Mouse (Mus musculus) midbrain, embryonic 15.5 days (tissue): ENCODE data around the gene Spag9. TPM values are rescaled to one million over a fixed set of nuclear protein-coding genes. Genes with fewer than 3 reads are reported as not detected.

Source experiments
- ATAC-seq: fragments of 200-750 bp; cut with Nextera tagmentation; replicated peaks from 2 replicates; pipeline ENCODE4 v1.8.0; 2017; ENCODE audit warnings: moderate TSS enrichment
- H3K27ac ChIP-seq: fragments of 300-500 bp; sonication (generic); 2 replicates; pipeline ENCODE4 v1.5.1; 2015; ENCODE audit warnings: mild to moderate bottlenecking, inconsistent platforms
- H3K27me3 ChIP-seq: fragments of 300-500 bp; sonication (generic); replicated peaks from 2 replicates; pipeline ENCODE4 v1.6.1; 2015; ENCODE audit warnings: inconsistent platforms
- H3K36me3 ChIP-seq: fragments of 300-500 bp; sonication (generic); replicated peaks from 2 replicates; pipeline ENCODE4 v1.6.1; 2015; ENCODE audit warnings: inconsistent platforms
- H3K4me1 ChIP-seq: fragments of 300-500 bp; sonication (generic); 2 replicates; pipeline ENCODE4 v1.6.1; 2015; ENCODE audit warnings: inconsistent platforms
- H3K4me2 ChIP-seq: fragments of 300-500 bp; sonication (generic); 2 replicates; pipeline ENCODE4 v1.6.1; 2015; ENCODE audit warnings: inconsistent platforms, mild to moderate bottlenecking, moderate library complexity
- H3K4me3 ChIP-seq: fragments of 300-500 bp; sonication (generic); 2 replicates; pipeline ENCODE4 v1.5.1; 2015; ENCODE audit warnings: mild to moderate bottlenecking, inconsistent platforms
- H3K9ac ChIP-seq: fragments of 300-500 bp; sonication (generic); 2 replicates; pipeline ENCODE4 v1.6.1; 2015; ENCODE audit warnings: mild to moderate bottlenecking, inconsistent platforms
- H3K9me3 ChIP-seq: fragments of 300-500 bp; sonication (generic); 2 replicates; pipeline ENCODE4 v1.6.1; 2016; ENCODE audit warnings: inconsistent platforms
- WGBS: fragments of 180-500 bp; shearing (Covaris S2); methylation state at CpG from one replicate; pipeline ENCODE4 v1.1.7; 2015; ENCODE audit warnings: mixed read lengths; 5-methylcytosine and 5-hydroxymethylcytosine counted together
- polyA plus RNA-seq: library from polyadenylated mRNA; unstranded; fragments of >200 nt; fragmentation: Nextera tagmentation; extraction: Ambion mirVana; gene quantifications from 2 replicates; pipeline ENCODE4 v1.2.1, GENCODE M21; 2015

Gene Spag9
- polyA plus RNA-seq, 1 experiment from 2014 or later: 88.9 TPM

DNA sequence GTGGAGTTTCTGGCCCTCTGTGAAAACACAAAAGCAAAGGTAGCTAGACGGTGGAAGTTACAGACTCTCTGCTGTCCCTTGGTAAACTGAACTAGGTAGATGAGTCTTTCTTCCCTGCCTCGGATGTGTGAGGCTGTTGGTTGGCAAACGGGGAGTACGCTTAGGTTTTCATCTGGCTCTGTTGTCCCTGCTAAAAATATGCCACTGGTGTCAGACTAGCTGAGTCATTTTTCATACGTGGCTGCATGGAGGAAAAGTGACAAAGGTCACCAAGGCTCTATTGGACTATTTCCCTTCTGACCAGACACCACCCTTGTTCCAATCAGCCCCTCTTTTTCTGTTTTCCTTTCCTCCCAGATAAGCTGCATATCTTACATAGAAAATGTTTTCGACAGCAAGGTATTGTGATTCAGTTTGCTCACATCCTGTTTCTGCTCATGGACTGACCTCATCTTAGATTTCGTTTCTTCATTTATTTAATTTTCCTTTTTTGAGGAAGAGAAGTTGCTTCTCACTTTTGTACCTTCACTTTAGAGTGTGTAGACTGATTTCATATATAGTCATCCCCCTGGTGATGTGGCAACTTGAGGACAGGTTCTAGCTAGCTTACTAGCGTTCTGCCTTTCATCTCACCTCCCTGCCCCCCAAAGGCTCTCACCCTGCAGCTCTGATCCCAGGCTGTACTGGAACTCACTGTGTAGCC, 8.1 kb upstream of the Spag9 start:
- H3K27me3 ChIP-seq: no peaks in the 10 kb centered on the region
- 71% methylated on average over 8 of the region's 8 CpGs for WGBS
- ATAC-seq: no peak
- no peak overlapping the region for H3K9ac ChIP-seq
- no peaks in the 10 kb centered on the region for H3K9me3 ChIP-seq
- H3K27ac ChIP-seq: no peak overlapping the region
- H3K4me3 ChIP-seq: no peak overlapping the region
- H3K36me3 ChIP-seq: no peaks in the 10 kb centered on the region
- no peak overlapping the region for H3K4me2 ChIP-seq
- H3K4me1 ChIP-seq: no peaks in the 10 kb centered on the region

DNA sequence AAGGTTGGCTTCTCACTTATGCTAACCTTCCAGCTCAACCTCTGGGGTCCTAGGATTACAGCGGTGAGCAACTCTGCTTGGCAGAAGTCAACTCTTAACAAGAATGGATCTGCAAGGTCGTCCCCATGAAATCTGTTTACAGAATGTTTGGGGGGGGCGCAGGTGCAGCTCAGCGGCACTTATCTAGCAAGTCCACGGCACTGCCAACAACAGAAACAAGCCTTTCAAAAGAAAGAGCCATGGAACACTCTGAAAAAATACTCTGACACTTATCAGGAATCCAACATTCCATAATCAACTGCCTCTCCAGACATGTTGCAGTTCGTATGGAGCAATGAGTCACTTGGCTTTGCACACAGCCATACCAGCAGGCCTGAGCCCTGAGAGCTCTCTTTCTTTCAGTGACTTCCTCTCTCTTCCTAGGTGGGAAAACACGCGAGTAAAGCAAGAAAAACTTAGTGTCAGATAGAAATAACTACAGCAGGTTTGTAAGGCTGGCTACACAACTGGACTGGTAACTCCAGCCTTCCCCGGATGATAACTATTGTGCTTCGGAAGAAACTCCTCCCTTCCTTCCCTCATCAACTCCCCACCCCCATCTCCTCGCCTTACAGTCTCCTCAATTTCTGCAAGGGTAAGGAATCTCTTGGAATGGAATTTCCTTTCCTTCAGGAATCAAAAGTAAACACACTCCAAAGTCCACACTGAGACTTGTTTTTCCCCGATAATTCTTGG, 7.4 kb upstream of the Spag9 start:
- Histone ChIP-seq H3K27me3 (no peaks in the 10 kb centered on the region), H3K27ac (no peak overlapping the region), H3K4me3 (no peak overlapping the region), H3K9ac (no peak overlapping the region), H3K36me3 (no peaks in the 10 kb centered on the region), H3K9me3 (no peaks in the 10 kb centered on the region), H3K4me2 (no peak overlapping the region), H3K4me1 (no peaks in the 10 kb centered on the region)
- ATAC-seq: no peak
- 76% methylated on average over 12 of the region's 12 CpGs for WGBS

DNA sequence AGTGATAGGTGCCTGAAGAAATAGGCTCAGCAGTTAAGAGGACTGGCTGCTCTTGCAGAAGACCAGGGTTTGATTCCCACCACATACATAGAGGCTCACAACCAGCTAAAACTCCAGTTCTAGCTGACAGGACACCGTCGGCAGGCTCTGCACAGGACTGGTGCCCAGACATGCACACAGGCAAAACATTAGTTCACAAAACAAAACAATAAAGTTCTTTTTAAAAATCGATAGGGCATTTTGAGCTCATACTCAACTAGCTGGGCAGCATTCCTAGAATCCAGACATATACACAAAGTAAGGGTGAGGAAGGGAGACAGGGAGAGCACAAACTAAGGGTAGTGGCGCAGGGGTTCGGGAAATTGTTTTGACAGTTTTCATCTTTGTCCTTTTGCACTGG, 1.4 kb upstream of the Spag9 start:
- Histone ChIP-seq H3K9ac (peak overlapping the region; percentile 70), H3K4me3 (no peak overlapping the region), H3K27ac (peak overlapping the region; percentile 96; the same call in 1 of the 2 replicates)

DNA sequence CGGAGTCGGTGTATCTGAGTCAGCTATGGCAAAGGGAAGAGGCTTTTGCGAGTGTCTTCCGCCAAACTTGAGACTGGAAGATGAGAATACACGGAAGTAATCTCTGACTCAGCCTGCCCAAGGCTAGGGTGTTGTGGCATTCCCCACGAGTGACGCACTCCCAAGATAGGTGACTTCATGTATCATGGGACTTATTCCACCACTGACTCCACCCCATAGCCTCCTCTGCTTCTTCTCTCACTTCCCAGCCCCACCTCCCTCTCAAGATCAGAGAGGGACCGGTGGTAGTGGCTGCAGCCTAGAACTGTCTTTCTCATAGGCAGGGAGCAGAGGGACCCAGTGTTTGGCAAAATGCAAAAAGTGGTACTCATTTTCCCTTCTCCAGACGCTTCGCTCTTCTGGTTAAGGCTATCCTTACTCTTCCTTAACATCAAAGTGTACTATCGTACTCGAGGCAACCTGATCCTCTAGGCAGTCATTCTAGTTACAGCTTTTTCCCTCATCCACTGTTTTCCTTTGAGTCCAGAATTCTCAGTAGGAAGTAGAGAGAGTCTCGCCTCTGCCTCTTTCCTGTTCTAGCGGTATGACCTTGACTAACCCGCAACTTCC, 676 bp upstream of the Spag9 start:
- Histone ChIP-seq H3K9me3 (no peaks in the 10 kb centered on the region), H3K9ac (peak overlapping the region; percentile 70), H3K4me3 (peak overlapping the region; percentile 98), H3K27me3 (no peaks in the 10 kb centered on the region), H3K36me3 (no peaks in the 10 kb centered on the region), H3K27ac (peak overlapping the region; percentile 96), H3K4me2 (peak overlapping the region; percentile 88), H3K4me1 (peaks cover 36% of the 10 kb centered on the region)
- 9% methylated on average over 15 of the region's 15 CpGs for WGBS
- ATAC-seq: peak; percentile 53

More for the DNA sequence above, 1.4 kb upstream of the Spag9 start:
- 65% methylated on average over 5 of the region's 5 CpGs for WGBS
- Histone ChIP-seq H3K9me3 (no peaks in the 10 kb centered on the region), H3K27me3 (no peaks in the 10 kb centered on the region), H3K4me2 (peak overlapping the region; percentile 88; the same call in 1 of the 2 replicates), H3K4me1 (peaks cover 33% of the 10 kb centered on the region), H3K36me3 (no peaks in the 10 kb centered on the region)
- ATAC-seq: no peak

DNA sequence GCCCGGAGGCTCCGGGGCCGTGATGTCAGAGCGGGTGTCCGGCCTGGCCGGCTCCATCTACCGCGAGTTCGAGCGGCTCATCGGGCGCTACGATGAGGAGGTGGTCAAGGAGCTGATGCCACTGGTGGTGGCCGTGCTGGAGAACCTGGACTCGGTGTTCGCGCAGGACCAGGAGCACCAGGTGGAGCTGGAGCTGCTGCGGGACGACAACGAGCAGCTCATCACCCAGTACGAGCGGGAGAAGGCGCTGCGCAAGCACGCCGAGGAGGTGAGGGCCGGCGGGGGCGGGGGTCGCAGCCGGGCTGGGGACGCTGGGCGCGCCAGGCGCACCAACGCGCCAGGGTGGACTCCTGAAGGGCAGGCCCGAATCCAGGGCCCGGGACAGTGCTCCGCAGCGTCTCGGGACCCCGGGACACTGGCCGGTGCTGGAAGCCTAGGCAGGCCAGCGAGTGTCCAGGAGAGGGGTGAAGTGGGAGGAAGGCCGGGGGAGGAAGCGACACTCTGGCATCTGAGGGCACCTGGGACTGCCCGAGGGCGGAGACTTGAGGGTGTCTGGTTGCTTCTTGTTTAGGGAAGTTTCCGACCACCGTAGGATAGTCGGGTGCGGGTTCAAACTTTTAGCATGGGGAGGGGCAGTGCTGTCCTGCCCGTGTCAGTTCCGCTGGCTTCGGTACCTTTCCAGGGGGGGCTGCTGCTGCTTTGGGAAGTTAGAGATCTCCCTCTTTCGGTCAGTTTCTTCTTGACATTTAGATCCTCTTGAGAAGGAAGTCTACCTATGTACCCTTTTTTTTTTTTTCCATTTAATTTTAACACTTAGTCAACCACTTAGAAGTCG, 632 bp downstream of the Spag9 start:
- Histone ChIP-seq H3K27ac (peak overlapping the region; percentile 96), H3K4me1 (peaks cover 36% of the 10 kb centered on the region), H3K36me3 (no peaks in the 10 kb centered on the region), H3K9me3 (no peaks in the 10 kb centered on the region), H3K9ac (peak overlapping the region; percentile 90), H3K4me2 (peak overlapping the region; percentile 68), H3K27me3 (no peaks in the 10 kb centered on the region), H3K4me3 (peak overlapping the region; percentile 98)
- WGBS: under 1% methylated on average over 58 of the region's 58 CpGs
- ATAC-seq: peak; percentile 72

DNA sequence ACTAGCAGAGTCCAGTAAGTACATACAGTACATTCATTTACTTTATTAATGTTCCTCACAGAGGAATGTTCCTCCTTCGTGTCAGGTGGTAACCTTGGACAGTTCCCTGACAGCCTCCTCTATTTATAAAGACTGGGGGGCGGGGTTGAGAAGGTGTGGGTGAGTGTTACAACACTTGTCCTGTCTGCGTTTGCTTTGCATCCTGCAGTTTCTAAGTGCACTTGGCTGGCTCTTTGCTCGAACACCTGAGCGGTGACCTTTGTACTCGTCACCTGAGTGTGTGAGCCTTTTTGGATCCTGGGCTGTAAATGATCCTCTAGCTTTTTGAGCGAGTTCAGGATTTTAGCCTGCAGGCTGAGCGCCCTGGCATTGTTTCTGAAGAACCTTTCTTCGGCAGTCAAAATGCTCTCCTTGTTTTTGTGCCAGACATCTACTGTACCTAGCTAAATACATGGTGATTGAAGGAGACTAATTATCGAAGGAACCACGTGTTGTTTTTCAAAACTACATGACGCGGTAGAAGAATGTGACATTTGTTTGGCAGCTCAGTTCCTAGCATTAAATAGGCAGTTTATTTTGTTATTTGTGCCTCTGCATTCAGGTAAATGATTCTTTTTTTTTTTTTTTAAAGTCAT, 1.4 kb downstream of the Spag9 start:
- Histone ChIP-seq H3K27me3 (no peaks in the 10 kb centered on the region), H3K27ac (no peak overlapping the region), H3K4me3 (peak overlapping the region; percentile 98), H3K4me2 (peak overlapping the region; percentile 68), H3K4me1 (peaks cover 36% of the 10 kb centered on the region), H3K9me3 (no peaks in the 10 kb centered on the region), H3K36me3 (no peaks in the 10 kb centered on the region), H3K9ac (peak overlapping the region; percentile 90; the same call in 1 of the 2 replicates)
- 34% methylated on average over 13 of the region's 13 CpGs for WGBS
- ATAC-seq: no peak

DNA sequence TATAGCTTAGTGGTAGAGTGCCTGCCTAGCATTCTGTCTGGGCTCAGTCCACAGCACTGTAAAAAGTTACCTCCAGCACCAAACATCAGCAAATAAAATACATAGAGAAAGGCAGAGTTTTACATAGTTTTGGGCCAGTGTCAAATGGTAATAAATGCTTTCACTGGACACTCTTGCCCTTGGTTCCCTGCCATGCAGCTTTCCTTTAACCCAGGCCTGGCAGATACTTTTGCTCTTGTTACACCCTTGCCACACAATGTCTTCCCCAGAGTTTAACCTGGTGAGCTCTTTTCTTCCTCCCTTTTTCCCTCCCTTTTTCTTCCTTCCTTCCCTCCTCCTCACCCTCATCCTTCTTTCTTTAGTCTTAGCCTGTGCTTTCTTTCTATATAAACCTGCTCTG, 3.4 kb downstream of the Spag9 start:
- Histone ChIP-seq H3K9me3 (no peaks in the 10 kb centered on the region), H3K9ac (no peak overlapping the region)

DNA sequence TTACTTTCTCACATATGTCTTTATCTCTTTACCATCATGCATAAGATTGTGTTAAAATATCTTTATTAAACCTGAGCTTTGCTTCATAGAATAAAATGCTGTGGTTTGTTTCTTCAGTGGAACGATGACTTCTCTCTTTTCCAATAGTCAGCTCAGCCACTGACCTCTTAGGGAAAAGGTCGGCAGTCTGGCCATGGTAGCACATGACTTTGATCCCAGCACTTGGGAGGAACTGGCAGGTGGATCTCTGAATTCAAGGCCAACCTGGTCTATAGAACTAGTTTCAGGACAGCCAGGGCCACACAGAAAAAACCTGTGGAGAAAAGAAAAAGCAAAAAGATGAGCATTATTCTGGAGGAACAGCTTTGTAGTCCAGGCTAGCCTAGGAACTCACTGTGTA, 7.5 kb downstream of the Spag9 start:
- H3K4me2 ChIP-seq: no peak overlapping the region
- H3K9ac ChIP-seq: no peak overlapping the region
- no peak overlapping the region for H3K27ac ChIP-seq
- no peaks in the 10 kb centered on the region for H3K36me3 ChIP-seq
- no peak overlapping the region for H3K4me3 ChIP-seq
- WGBS: 98% methylated on average over 2 of the region's 2 CpGs
- no peaks in the 10 kb centered on the region for H3K9me3 ChIP-seq
- ATAC-seq: no peak
- no peaks in the 10 kb centered on the region for H3K27me3 ChIP-seq
- peaks cover 13% of the 10 kb centered on the region for H3K4me1 ChIP-seq

More for the DNA sequence above, 3.4 kb downstream of the Spag9 start:
- Histone ChIP-seq H3K4me3 (no peak overlapping the region), H3K27me3 (no peaks in the 10 kb centered on the region), H3K4me2 (no peak overlapping the region), H3K27ac (no peak overlapping the region), H3K4me1 (peaks cover 36% of the 10 kb centered on the region), H3K36me3 (no peaks in the 10 kb centered on the region)
- ATAC-seq: no peak

DNA sequence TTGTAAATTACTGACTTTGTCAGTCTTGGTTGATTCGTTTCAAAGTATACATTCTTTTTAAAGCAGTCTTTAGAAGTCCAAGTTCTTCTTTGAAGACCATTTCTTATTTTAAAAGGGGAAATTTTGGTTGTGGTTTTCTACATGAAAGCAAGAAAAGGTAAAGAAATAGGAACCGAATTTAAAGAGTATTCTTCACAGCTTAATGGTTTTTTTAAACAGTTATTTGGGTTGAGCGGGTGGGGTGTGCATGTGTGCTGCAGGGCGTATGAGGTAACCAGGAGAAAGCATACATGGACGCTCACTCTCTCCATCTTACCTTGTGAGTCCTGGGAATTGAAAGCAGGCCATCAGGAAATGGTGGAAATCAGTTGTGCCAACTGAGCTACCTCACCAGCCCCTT, 23.2 kb downstream of the Spag9 start:
- Histone ChIP-seq H3K4me1 (no peaks in the 10 kb centered on the region), H3K9me3 (no peaks in the 10 kb centered on the region)
- WGBS: 96% methylated on average over 5 of the region's 5 CpGs

DNA sequence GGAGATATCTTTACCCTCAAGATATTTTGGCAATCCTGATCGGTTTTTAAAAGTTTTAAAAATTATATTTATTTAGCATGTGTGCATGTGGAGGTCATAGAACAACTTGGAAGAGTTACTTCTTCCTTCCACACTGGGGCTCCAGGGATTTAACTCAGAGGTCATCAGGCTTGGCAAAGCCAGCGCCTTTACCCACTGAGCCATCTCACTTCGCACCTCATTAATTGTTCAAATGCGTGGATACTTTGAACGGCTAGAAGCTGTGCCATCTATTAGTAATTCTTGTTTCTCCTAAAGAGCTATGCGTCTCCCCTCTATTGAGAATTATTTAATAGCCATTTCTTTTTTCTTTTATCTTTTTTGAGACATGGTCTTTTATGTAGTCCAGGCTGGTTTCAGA, 24.5 kb downstream of the Spag9 start:
- no peaks in the 10 kb centered on the region for H3K4me1 ChIP-seq
- H3K9me3 ChIP-seq: no peaks in the 10 kb centered on the region
- no peak overlapping the region for H3K9ac ChIP-seq
- H3K36me3 ChIP-seq: 0 out of 2 replicates have a peak, but pooled peaks cover 5% of the 10 kb centered on the region
- no peak overlapping the region for H3K27ac ChIP-seq
- no peak for ATAC-seq
- no peaks in the 10 kb centered on the region for H3K27me3 ChIP-seq
- H3K4me3 ChIP-seq: no peak overlapping the region
- H3K4me2 ChIP-seq: no peak overlapping the region
- whole genome bisulfite sequencing: 60% methylated on average over 6 of the region's 6 CpGs

More for the DNA sequence above, 23.2 kb downstream of the Spag9 start:
- Histone ChIP-seq H3K9ac (no peak overlapping the region), H3K36me3 (0 out of 2 replicates have a peak, but pooled peaks cover 5% of the 10 kb centered on the region), H3K27ac (no peak overlapping the region), H3K4me2 (no peak overlapping the region), H3K4me3 (no peak overlapping the region), H3K27me3 (no peaks in the 10 kb centered on the region)
- ATAC-seq: no peak

DNA sequence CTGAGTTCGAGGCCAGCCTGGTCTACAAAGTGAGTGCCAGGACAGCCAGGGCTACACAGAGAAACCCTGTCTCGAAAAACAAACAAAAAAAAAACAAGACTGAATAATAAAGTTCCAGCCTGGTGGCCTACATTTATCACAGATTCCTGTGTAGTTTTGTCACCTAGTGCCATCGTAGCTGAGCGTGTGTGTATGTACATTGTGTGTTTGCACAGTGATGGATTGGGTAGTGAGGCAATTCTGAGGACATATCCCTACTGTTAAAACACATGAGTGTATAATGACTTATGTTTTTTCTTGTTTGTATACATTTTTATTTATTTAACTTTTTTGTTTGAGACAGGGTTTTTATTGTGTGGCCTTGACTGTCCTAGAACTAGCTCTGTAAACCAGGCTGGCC, 30.4 kb downstream of the Spag9 start:
- Histone ChIP-seq H3K9me3 (no peaks in the 10 kb centered on the region), H3K4me2 (no peak overlapping the region), H3K4me3 (no peak overlapping the region), H3K4me1 (no peaks in the 10 kb centered on the region), H3K27ac (no peak overlapping the region), H3K9ac (no peak overlapping the region), H3K27me3 (no peaks in the 10 kb centered on the region), H3K36me3 (no peaks in the 10 kb centered on the region)
- no peak for ATAC-seq
- 89% methylated on average over 4 of the region's 4 CpGs for WGBS
